Mouse (Mus musculus): Measurements from ENCODE around the gene Trim17.

GRCm38 (mm10) chr11:58954420-58955142, at the start of gene Trim17, which contains the start of gene Hist3h2a:
- TF ChIP-seq POLR2A (IDR thresholded peaks at IDR 0.05; ENCODE audit: control insufficient read depth in 1 of 2, insufficient read depth in 1 of 2, low read depth in 1 of 2, low read length in 2 of 2, poor library complexity in 1 of 2), result peak; percentile 96 to 99
- no peak for TF ChIP-seq E2F4 (IDR thresholded peaks at IDR 0.05; ENCODE audit: borderline replicate concordance, low read depth, low read length)
- peak; percentile 98 for TF ChIP-seq POLR2AphosphoS5 (IDR thresholded peaks at IDR 0.05; ENCODE audit: borderline replicate concordance, low read depth, low read length)
- TF ChIP-seq CTCF (IDR thresholded peaks at IDR 0.05 in 2 of 3, conservative IDR thresholded peaks at IDR 0.05 in 1 of 3; ENCODE audit: control insufficient read depth in 1 of 3, insufficient read depth in 1 of 3, low read depth in 2 of 3, low read length in 3 of 3, poor library complexity in 1 of 3, severe bottlenecking in 1 of 3), result peak; percentile 9 to 36 (median 32); a peak in 4 of 6 replicates
- no peak for TF ChIP-seq RAD21 (IDR thresholded peaks at IDR 0.05; ENCODE audit: low read depth, low read length)
- TF ChIP-seq ELF1 (IDR thresholded peaks at IDR 0.05; ENCODE audit: low read depth, low read length), result peak; percentile 39; the same call in 1 of the 2 replicates
- no peak; the same call in 1 of the 2 replicates for TF ChIP-seq UBTF (IDR thresholded peaks at IDR 0.05; ENCODE audit: borderline replicate concordance, insufficient read depth, low read depth, low read length)
- TF ChIP-seq POLR2AphosphoS2 (IDR thresholded peaks at IDR 0.05; ENCODE audit: low read length), result peak; percentile 100
- peak; percentile 90 for TF ChIP-seq TCF12 (IDR thresholded peaks at IDR 0.05; ENCODE audit: low read depth, low read length)
- TF ChIP-seq MEF2A (IDR thresholded peaks at IDR 0.05; ENCODE audit: extremely low read depth, insufficient replicate concordance, low read depth, low read length, poor library complexity, severe bottlenecking), result peak; percentile 88

All from MEL (cell line).